Mouse (Mus musculus) cortical plate, adult 2 months (tissue): ENCODE measurements around the gene Btaf1. TPM values are rescaled to one million over a fixed set of nuclear protein-coding genes. Genes with fewer than 3 reads are reported as not detected.

Experiments
- H3K27ac ChIP-seq: fragments of 200-500 bp; 2 replicates; pipeline ENCODE4 v1.5.1; 2012; ENCODE audit warnings: low read length, control low read depth, inconsistent platforms; ENCODE audit not compliant: insufficient read depth
- H3K4me1 ChIP-seq: fragments of 200-500 bp; 2 replicates; pipeline ENCODE4 v1.6.1; 2011; ENCODE audit warnings: low read length; ENCODE audit not compliant: control insufficient read depth, insufficient read depth
- H3K4me3 ChIP-seq: fragments of 200-500 bp; 2 replicates; pipeline ENCODE4 v1.5.1; 2011; ENCODE audit warnings: mild to moderate bottlenecking, low read length, control low read depth; ENCODE audit not compliant: insufficient read depth
- CTCF ChIP-seq: fragments of 200-500 bp; IDR thresholded peaks from 2 replicates; pipeline ENCODE4 v1.5.1; 2011; ENCODE audit warnings: mild to moderate bottlenecking, control low read depth, low read length; ENCODE audit not compliant: insufficient read depth; ENCODE audit errors: extremely low read depth
- POLR2A ChIP-seq: fragments of 200-500 bp; IDR thresholded peaks from 2 replicates; pipeline ENCODE4 v1.6.1; 2011; ENCODE audit warnings: mild to moderate bottlenecking, low read length, control low read depth; ENCODE audit not compliant: insufficient read depth; ENCODE audit errors: extremely low read depth
- polyA plus RNA-seq: library from polyadenylated mRNA; depleted of rRNA; stranded (reverse); fragments of >200 nt; gene quantifications from 2 replicates; pipeline ENCODE4 v1.2.3, GENCODE M21; 2012; rRNA removed

Btaf1 gene
- polyA plus RNA-seq, 1 experiment, result 13.0 TPM

GRCm38 (mm10) chr19:37032364-37032763 is 106.5 kb downstream of the Btaf1 start:
- TF ChIP-seq CTCF (no peak), POLR2A (no peak)
- Histone ChIP-seq H3K4me1 (peaks cover 13% of the 10 kb centered on the region), H3K27ac (no peak overlapping the region), H3K4me3 (no peak overlapping the region)

- Histone ChIP-seq H3K27ac (no peak overlapping the region), H3K4me3 (no peak overlapping the region), H3K4me1 (peaks cover 3% of the 10 kb centered on the region)
- TF ChIP-seq CTCF (no peak), POLR2A (no peak)
Measured at GRCm38 (mm10) chr19:37040906-37041305, 115.0 kb downstream of the Btaf1 start.

GRCm38 (mm10) chr19:37044431-37044830 is 118.6 kb downstream of the Btaf1 start:
- TF ChIP-seq CTCF (no peak), POLR2A (no peak)

GRCm38 (mm10) chr19:37048507-37048906 is 122.6 kb downstream of the Btaf1 start:
- no peak for TF ChIP-seq CTCF
- TF ChIP-seq POLR2A, result no peak
- H3K4me1 ChIP-seq, result no peaks in the 10 kb centered on the region; the same call in 1 of the 2 replicates
- no peak overlapping the region for H3K27ac ChIP-seq
- H3K4me3 ChIP-seq, result no peak overlapping the region

More at GRCm38 (mm10) chr19:37044431-37044830, 118.6 kb downstream of the Btaf1 start:
- no peak overlapping the region for H3K4me3 ChIP-seq
- H3K4me1 ChIP-seq, result peaks cover 2% of the 10 kb centered on the region
- no peak overlapping the region for H3K27ac ChIP-seq

- Histone ChIP-seq H3K4me1 (no peaks in the 10 kb centered on the region; the same call in 1 of the 2 replicates), H3K4me3 (no peak overlapping the region), H3K27ac (no peak overlapping the region)
- no peak for TF ChIP-seq POLR2A
- peak; percentile 58; the same call in 1 of the 2 replicates for TF ChIP-seq CTCF
Measured at GRCm38 (mm10) chr19:37050643-37051345, 124.9 kb downstream of the Btaf1 start.

- Histone ChIP-seq H3K4me3 (no peak overlapping the region), H3K4me1 (peaks cover 7% of the 10 kb centered on the region; the same call in 1 of the 2 replicates), H3K27ac (peak overlapping the region; percentile 22; the same call in 1 of the 2 replicates)
- TF ChIP-seq CTCF (no peak), POLR2A (no peak)
Measured at GRCm38 (mm10) chr19:37055976-37056556, 130.2 kb downstream of the Btaf1 start.

- Histone ChIP-seq H3K27ac (no peak overlapping the region), H3K4me1 (peaks cover 7% of the 10 kb centered on the region; the same call in 1 of the 2 replicates), H3K4me3 (no peak overlapping the region)
- TF ChIP-seq CTCF (no peak), POLR2A (no peak)
Measured at GRCm38 (mm10) chr19:37057161-37057905, 131.5 kb downstream of the Btaf1 start.

- TF ChIP-seq POLR2A (no peak), CTCF (no peak)
- no peak overlapping the region for H3K27ac ChIP-seq
Measured at GRCm38 (mm10) chr19:37059623-37060022, 133.7 kb downstream of the Btaf1 start.

GRCm38 (mm10) chr19:37060078-37060477 is 134.2 kb downstream of the Btaf1 start:
- Histone ChIP-seq H3K27ac (no peak overlapping the region), H3K4me1 (peaks cover 7% of the 10 kb centered on the region; the same call in 1 of the 2 replicates)
- TF ChIP-seq CTCF (no peak), POLR2A (no peak)

More at GRCm38 (mm10) chr19:37059623-37060022, 133.7 kb downstream of the Btaf1 start:
- Histone ChIP-seq H3K4me1 (peaks cover 7% of the 10 kb centered on the region; the same call in 1 of the 2 replicates), H3K4me3 (no peak overlapping the region)

More at GRCm38 (mm10) chr19:37060078-37060477, 134.2 kb downstream of the Btaf1 start:
- no peak overlapping the region for H3K4me3 ChIP-seq

Other genes with a start within 250 kb of the Btaf1 start
- gene Ppp1r3c, start 189.4 kb upstream of the Btaf1 start, polyA plus RNA-seq, result 35.1 and 35.3 TPM in 2 replicates
- gene Tnks2, start 91.8 kb upstream of the Btaf1 start, polyA plus RNA-seq, result 58.8 and 60.7 TPM in 2 replicates
- 9.2 and 10.6 TPM in 2 replicates for gene Fgfbp3, start 6.5 kb upstream of the Btaf1 start, polyA plus RNA-seq